Mouse (Mus musculus) CD8-positive naive resting alpha-beta T cell, adult 2 months (primary cell): Measurements from ENCODE around the gene Banf1.
"Not testable (repeated sequence)": the region's sequence is repeated elsewhere in the genome, so short reads cannot be mapped to it uniquely, and the experiment has no call there.

Experiments
- DNase-seq, 2 experiments: peaks; one replicate each; pipeline ENCODE4 v3.0.0; 2022; ENCODE audit warnings: low read depth in 2 of 2, low spot score in 2 of 2

Gene Banf1

GRCm38 (mm10) chr19:5374748-5375147 lies 7.8 kb upstream of the Banf1 start:
- DNase-seq: no peak

GRCm38 (mm10) chr19:5374177-5374576 lies 7.2 kb upstream of the Banf1 start:
- no peak for DNase-seq

GRCm38 (mm10) chr19:5372724-5373123 lies 5.8 kb upstream of the Banf1 start:
- DNase-seq: no peak

- no peak for DNase-seq
These were observed 4.0 kb upstream of the Banf1 start for GRCm38 (mm10) chr19:5370932-5371331.

- peak in 1 of 2 experiments; percentile 41 for DNase-seq
These were observed 487 bp upstream of the Banf1 start for GRCm38 (mm10) chr19:5367455-5367854.

- peak; percentile 91 to 94 for DNase-seq
These were observed 554 bp downstream of the Banf1 start, which contains the start of gene Eif1ad for GRCm38 (mm10) chr19:5366175-5367052. Eif1ad (plus strand) TSS chr19:5366741.

GRCm38 (mm10) chr19:5365751-5366150 lies 1.2 kb downstream of the Banf1 start:
- DNase-seq: no peak

GRCm38 (mm10) chr19:5364124-5364523 lies 2.8 kb downstream of the Banf1 start:
- no peak for DNase-seq

GRCm38 (mm10) chr19:5362186-5362585 lies 4.8 kb downstream of the Banf1 start:
- DNase-seq: no peak

GRCm38 (mm10) chr19:5356080-5356479 lies 10.9 kb downstream of the Banf1 start:
- no peak for DNase-seq

GRCm38 (mm10) chr19:5353609-5354008 lies 13.4 kb downstream of the Banf1 start:
- no peak for DNase-seq

- not testable (repeated sequence) for DNase-seq
These were observed 17.5 kb downstream of the Banf1 start, which contains the start of gene Cst6 for GRCm38 (mm10) chr19:5349502-5349873. Cst6 (minus strand) TSS chr19:5349574.

GRCm38 (mm10) chr19:5348526-5349501 lies 18.2 kb downstream of the Banf1 start:
- peak in 1 of 2 experiments; percentile 37 for DNase-seq

- no peak for DNase-seq
These were observed 18.9 kb downstream of the Banf1 start for GRCm38 (mm10) chr19:5348064-5348463.

GRCm38 (mm10) chr19:5345297-5346131 lies 21.5 kb downstream of the Banf1 start:
- DNase-seq: no peak

GRCm38 (mm10) chr19:5341360-5341759 lies 25.6 kb downstream of the Banf1 start:
- DNase-seq: no peak

- DNase-seq: peak; percentile 66 to 76
These were observed 29.0 kb downstream of the Banf1 start for GRCm38 (mm10) chr19:5337975-5338374.

GRCm38 (mm10) chr19:5335441-5335840 lies 31.5 kb downstream of the Banf1 start, which contains the start of gene Catsper1:
Catsper1 (plus strand) TSS chr19:5335741.
- DNase-seq: no peak

- no peak for DNase-seq
These were observed 32.2 kb downstream of the Banf1 start for GRCm38 (mm10) chr19:5334741-5335140.

GRCm38 (mm10) chr19:5327970-5328369 lies 39.0 kb downstream of the Banf1 start:
- DNase-seq: no peak

GRCm38 (mm10) chr19:5323801-5324200 lies 43.2 kb downstream of the Banf1 start:
- peak; percentile 16 to 39 for DNase-seq
